Mouse (Mus musculus) effector memory CD4-positive, alpha-beta T cell, adult 5 months (primary cell): ENCODE results near the gene Ssna1. TPM values are rescaled to one million over a fixed set of nuclear protein-coding genes. Genes with fewer than 3 reads are reported as not detected.

Experiments used
- polyA plus RNA-seq: library from polyadenylated mRNA; unstranded; fragments of 100-300 nt; shearing (Covaris generic); gene quantifications from one replicate; pipeline ENCODE4 v1.2.1, GENCODE M21; 2017

Ssna1 gene
- polyA plus RNA-seq, result 57.7 TPM

GRCm38 (mm10) chr2:25271827-25272511 lies at the start of gene Ssna1, which contains the start of gene Anapc2:
Gene Ssna1, minus strand, starts transcription at chr2:25272438.
Gene Anapc2, plus strand, starts transcription at chr2:25272478.

GRCm38 (mm10) chr2:25318971-25319773 lies 46.9 kb upstream of the Ssna1 start, which contains the start of gene Grin1:
Gene Grin1, minus strand, starts transcription at chr2:25319187.

GRCm38 (mm10) chr2:25289651-25290050 lies 17.4 kb upstream of the Ssna1 start, which contains the start of gene Lrrc26:
Gene Lrrc26, plus strand, starts transcription at chr2:25289915.

GRCm38 (mm10) chr2:25287927-25288649 lies 15.8 kb upstream of the Ssna1 start, which contains the start of gene Tmem210:
Gene Tmem210, plus strand, starts transcription at chr2:25288145.

GRCm38 (mm10) chr2:25262291-25262767 lies 9.9 kb downstream of the Ssna1 start, which contains the start of gene Tprn:
Gene Tprn, plus strand, starts transcription at chr2:25262618.

DNA sequence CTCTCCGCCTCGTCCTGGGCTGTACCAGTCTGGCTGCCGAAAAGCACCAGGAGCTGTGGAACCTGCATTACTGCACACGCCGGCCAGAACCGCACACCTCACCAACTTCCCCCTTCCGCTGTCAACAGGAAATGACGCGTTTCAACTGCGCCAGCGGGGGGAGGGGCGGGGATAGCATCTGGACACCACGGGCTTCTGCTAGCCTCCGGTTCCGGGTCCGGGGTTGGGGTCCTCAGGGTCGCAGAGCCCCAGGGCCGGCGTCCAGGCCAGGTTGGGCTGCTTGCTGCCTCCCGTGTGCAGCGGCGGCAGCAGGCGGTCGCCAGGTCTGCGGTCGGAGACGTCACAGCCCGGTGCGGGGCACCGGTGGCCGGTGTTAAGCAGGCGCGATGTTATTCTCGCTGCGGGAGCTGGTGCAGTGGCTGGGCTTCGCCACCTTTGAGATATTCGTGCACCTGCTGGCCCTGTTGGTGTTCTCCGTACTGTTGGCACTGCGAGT lies 16.9 kb downstream of the Ssna1 start, which contains the start of gene Tmem203:
Tmem203 (plus strand) TSS at position 156 of the 496 bp plus-strand sequence.

GRCm38 (mm10) chr2:25246183-25247072 lies 25.8 kb downstream of the Ssna1 start, which contains the start of gene AL732309.1:
Gene AL732309.1, minus strand, starts transcription at chr2:25246863.

DNA sequence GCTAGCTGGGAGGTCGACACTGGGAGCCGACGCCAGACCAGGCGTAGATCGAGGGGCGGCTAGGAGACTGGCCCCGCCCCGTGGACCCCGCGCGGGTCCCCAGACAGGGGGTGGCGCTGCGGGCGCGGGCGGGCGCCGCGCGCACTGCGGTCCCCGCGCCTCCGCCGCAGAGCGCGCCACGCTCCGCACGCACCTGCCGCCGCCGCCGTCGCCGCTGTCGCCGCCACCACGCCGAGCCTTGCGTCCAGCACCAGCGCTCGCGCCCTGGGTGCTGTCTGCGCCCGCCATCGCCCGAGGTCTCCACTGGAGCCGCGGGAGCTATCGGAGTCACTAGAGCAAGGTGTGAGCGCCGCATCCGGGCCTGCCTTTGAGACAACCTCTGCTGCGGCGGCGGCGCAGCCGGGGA lies 30.1 kb downstream of the Ssna1 start, which contains the start of the genes Rnf208 and Cysrt1:
Rnf208 (plus strand) TSS at position 155 of the 406 bp plus-strand sequence.
Cysrt1 (minus strand) TSS at position 352 of the 406 bp plus-strand sequence.

GRCm38 (mm10) chr2:25236614-25237013 lies 35.6 kb downstream of the Ssna1 start, which contains the start of gene Rnf224:
Gene Rnf224, minus strand, starts transcription at chr2:25236787.

GRCm38 (mm10) chr2:25234050-25234449 lies 38.2 kb downstream of the Ssna1 start, which contains the start of gene Slc34a3:
Gene Slc34a3, minus strand, starts transcription at chr2:25234364.

DNA sequence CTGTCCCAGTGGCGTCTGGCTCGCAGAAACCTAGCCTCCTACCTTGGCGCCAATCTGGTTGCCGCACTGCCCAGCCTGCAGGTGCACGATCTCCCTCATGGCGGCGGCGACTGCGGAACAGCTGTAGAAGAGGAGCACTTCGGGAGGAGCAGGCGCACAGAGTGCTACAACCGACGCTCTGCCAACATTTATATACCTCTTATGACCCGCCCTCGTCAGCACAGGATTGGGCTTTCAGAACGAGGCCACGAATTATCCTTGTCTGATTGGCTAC lies 47.8 kb downstream of the Ssna1 start, which contains the start of gene Tubb4b:
Tubb4b (minus strand) TSS at position 211 of the 274 bp plus-strand sequence.

Other genes starting within 250 kb of the Ssna1 start
- gene Nsmf, start 218.1 kb downstream of the Ssna1 start, polyA plus RNA-seq, result 42.1 TPM
- not detected for gene Entpd8, start 192.1 kb downstream of the Ssna1 start, polyA plus RNA-seq
- 0.64 TPM for gene Noxa1, start 177.3 kb downstream of the Ssna1 start, polyA plus RNA-seq
- 3.9 TPM for gene Nrarp, start 91.7 kb downstream of the Ssna1 start, polyA plus RNA-seq
- gene Tor4a, start 75.6 kb downstream of the Ssna1 start, polyA plus RNA-seq, result 19.2 TPM
- 82.5 TPM for gene Nelfb, start 60.9 kb downstream of the Ssna1 start, polyA plus RNA-seq
- not detected for gene Stpg3, start 57.8 kb downstream of the Ssna1 start, polyA plus RNA-seq
- not detected for gene Fam166a, start 53.7 kb downstream of the Ssna1 start, polyA plus RNA-seq
- gene Tubb4b, start 47.7 kb downstream of the Ssna1 start, polyA plus RNA-seq, result 117 TPM
- not detected for gene Slc34a3, start 38.1 kb downstream of the Ssna1 start, polyA plus RNA-seq
- gene Rnf224, start 35.7 kb downstream of the Ssna1 start, polyA plus RNA-seq, result not detected
- 0.77 TPM for gene Rnf208, start 30.2 kb downstream of the Ssna1 start, polyA plus RNA-seq
- not detected for gene Cysrt1, start 30.0 kb downstream of the Ssna1 start, polyA plus RNA-seq
- gene AL732309.1, start 25.6 kb downstream of the Ssna1 start, polyA plus RNA-seq, result 4.9 TPM
- 19.3 TPM for gene Tmem203, start 17.0 kb downstream of the Ssna1 start, polyA plus RNA-seq
- gene Tprn, start 9.8 kb downstream of the Ssna1 start, polyA plus RNA-seq, result 23.1 TPM
- 75.1 TPM for gene Anapc2, start within 50 bp of the Ssna1 start, polyA plus RNA-seq
- gene Tmem210, start 15.7 kb upstream of the Ssna1 start, polyA plus RNA-seq, result not detected
- not detected for gene Lrrc26, start 17.5 kb upstream of the Ssna1 start, polyA plus RNA-seq
- not detected for gene Grin1, start 46.7 kb upstream of the Ssna1 start, polyA plus RNA-seq
- gene Man1b1, start 59.9 kb upstream of the Ssna1 start, polyA plus RNA-seq, result 49.9 TPM
- 20.8 TPM for gene Dpp7, start 83.9 kb upstream of the Ssna1 start, polyA plus RNA-seq
- gene Uap1l1, start 93.2 kb upstream of the Ssna1 start, polyA plus RNA-seq, result 27.9 TPM
- 0.80 TPM for gene Sapcd2, start 99.9 kb upstream of the Ssna1 start, polyA plus RNA-seq
- gene Entpd2, start 123.4 kb upstream of the Ssna1 start, polyA plus RNA-seq, result not detected
- 4.5 TPM for gene Npdc1, start 126.9 kb upstream of the Ssna1 start, polyA plus RNA-seq
- gene Fut7, start 150.8 kb upstream of the Ssna1 start, polyA plus RNA-seq, result 1.6 TPM
- gene Abca2, start 156.3 kb upstream of the Ssna1 start, polyA plus RNA-seq, result 58.8 TPM
- gene Clic3, start 184.4 kb upstream of the Ssna1 start, polyA plus RNA-seq, result 3.2 TPM
- gene Paxx, start 188.7 kb upstream of the Ssna1 start, polyA plus RNA-seq, result 57.3 TPM
- gene Ptgds, start 197.6 kb upstream of the Ssna1 start, polyA plus RNA-seq, result not detected
- not detected for gene Lcn12, start 221.5 kb upstream of the Ssna1 start, polyA plus RNA-seq
- 67.4 TPM for gene Fbxw5, start 228.3 kb upstream of the Ssna1 start, polyA plus RNA-seq
- 5.9 TPM for gene C8g, start 229.3 kb upstream of the Ssna1 start, polyA plus RNA-seq